Mouse (Mus musculus): ENCODE data around the gene Ttc28.

The Ttc28 gene

GRCm38 (mm10) chr5:111104801-111105200, 225.2 kb downstream of the Ttc28 start:
- no peak for DNase-seq

- DNase-seq: no peak
Observed at GRCm38 (mm10) chr5:111111378-111111777, 231.8 kb downstream of the Ttc28 start.

- DNase-seq: no peak
Observed at GRCm38 (mm10) chr5:111113183-111113582, 233.6 kb downstream of the Ttc28 start.

GRCm38 (mm10) chr5:111113694-111114375, 234.2 kb downstream of the Ttc28 start:
- no peak for DNase-seq

GRCm38 (mm10) chr5:111114597-111114996, 235.0 kb downstream of the Ttc28 start:
- DNase-seq: no peak

- peak; percentile 65 for DNase-seq
Observed at GRCm38 (mm10) chr5:111115519-111116350, 236.1 kb downstream of the Ttc28 start.

GRCm38 (mm10) chr5:111119805-111120204, 240.2 kb downstream of the Ttc28 start:
- DNase-seq: no peak

- no peak for DNase-seq
Observed at GRCm38 (mm10) chr5:111120298-111120697, 240.7 kb downstream of the Ttc28 start.

- no peak for DNase-seq
Observed at GRCm38 (mm10) chr5:111120705-111121420, 241.3 kb downstream of the Ttc28 start.

GRCm38 (mm10) chr5:111122332-111123049, 242.9 kb downstream of the Ttc28 start:
- DNase-seq: no peak

- DNase-seq: peak; percentile 69
Observed at GRCm38 (mm10) chr5:111123050-111123746, 243.6 kb downstream of the Ttc28 start.

- no peak for DNase-seq
Observed at GRCm38 (mm10) chr5:111124620-111125200, 245.1 kb downstream of the Ttc28 start.

- DNase-seq: no peak
Observed at GRCm38 (mm10) chr5:111125746-111126145, 246.1 kb downstream of the Ttc28 start.

GRCm38 (mm10) chr5:111127786-111128185, 248.2 kb downstream of the Ttc28 start:
- DNase-seq: no peak

- no peak for DNase-seq
Observed at GRCm38 (mm10) chr5:111130121-111130520, 250.5 kb downstream of the Ttc28 start.

- no peak for DNase-seq
Observed at GRCm38 (mm10) chr5:111131561-111131960, 252.0 kb downstream of the Ttc28 start.

- no peak for DNase-seq
Observed at GRCm38 (mm10) chr5:111133150-111133549, 253.5 kb downstream of the Ttc28 start.

GRCm38 (mm10) chr5:111133754-111134153, 254.2 kb downstream of the Ttc28 start:
- DNase-seq: no peak

- DNase-seq: no peak
Observed at GRCm38 (mm10) chr5:111137283-111137682, 257.7 kb downstream of the Ttc28 start.

GRCm38 (mm10) chr5:111137742-111138141, 258.1 kb downstream of the Ttc28 start:
- peak; percentile 62 for DNase-seq

- DNase-seq: peak; percentile 81
Observed at GRCm38 (mm10) chr5:111138239-111138833, 258.7 kb downstream of the Ttc28 start.
